Mouse (Mus musculus) forebrain, embryonic 12.5 days (tissue): ENCODE measurements at regions not wholly inside any gene's neighbourhood (a gene's known extent, or its start where the extent isn't known, plus 50 kb on each side); places are given as distances from the start of the nearest gene placed in this dataset.

Source experiments
- ATAC-seq: fragments of 200-750 bp; cut with Nextera tagmentation; 2 replicates; pipeline ENCODE4 v1.8.0; 2017; ENCODE audit warnings: moderate TSS enrichment; ENCODE audit not compliant: low FRiP score
- H3K27ac ChIP-seq: fragments of 300-500 bp; sonication (generic); 2 replicates; pipeline ENCODE4 v1.5.1; 2016; ENCODE audit warnings: mild to moderate bottlenecking
- H3K27me3 ChIP-seq: fragments of 300-500 bp; sonication (generic); 2 replicates; pipeline ENCODE4 v1.6.1; 2016; ENCODE audit warnings: mild to moderate bottlenecking
- H3K36me3 ChIP-seq: fragments of 300-500 bp; sonication (generic); replicated peaks from 2 replicates; pipeline ENCODE4 v1.6.1; 2016; ENCODE audit warnings: mild to moderate bottlenecking
- H3K4me1 ChIP-seq: fragments of 300-500 bp; sonication (generic); 2 replicates; pipeline ENCODE4 v1.6.1; 2016
- H3K4me2 ChIP-seq: fragments of 300-500 bp; sonication (generic); 2 replicates; pipeline ENCODE4 v1.6.1; 2016; ENCODE audit warnings: mild to moderate bottlenecking, moderate library complexity
- H3K4me3 ChIP-seq: fragments of 300-500 bp; sonication (generic); replicated peaks from 2 replicates; pipeline ENCODE4 v1.5.1; 2016; ENCODE audit warnings: mild to moderate bottlenecking
- H3K9ac ChIP-seq: fragments of 300-500 bp; sonication (generic); 2 replicates; pipeline ENCODE4 v1.6.1; 2016; ENCODE audit warnings: mild to moderate bottlenecking
- H3K9me3 ChIP-seq: fragments of 300-500 bp; sonication (generic); 2 replicates; pipeline ENCODE4 v1.6.1; 2016
- WGBS: fragments of 180-500 bp; shearing (Covaris S2); methylation state at CpG from one replicate; pipeline ENCODE4 v1.1.7; 2016; 5-methylcytosine and 5-hydroxymethylcytosine counted together

DNA sequence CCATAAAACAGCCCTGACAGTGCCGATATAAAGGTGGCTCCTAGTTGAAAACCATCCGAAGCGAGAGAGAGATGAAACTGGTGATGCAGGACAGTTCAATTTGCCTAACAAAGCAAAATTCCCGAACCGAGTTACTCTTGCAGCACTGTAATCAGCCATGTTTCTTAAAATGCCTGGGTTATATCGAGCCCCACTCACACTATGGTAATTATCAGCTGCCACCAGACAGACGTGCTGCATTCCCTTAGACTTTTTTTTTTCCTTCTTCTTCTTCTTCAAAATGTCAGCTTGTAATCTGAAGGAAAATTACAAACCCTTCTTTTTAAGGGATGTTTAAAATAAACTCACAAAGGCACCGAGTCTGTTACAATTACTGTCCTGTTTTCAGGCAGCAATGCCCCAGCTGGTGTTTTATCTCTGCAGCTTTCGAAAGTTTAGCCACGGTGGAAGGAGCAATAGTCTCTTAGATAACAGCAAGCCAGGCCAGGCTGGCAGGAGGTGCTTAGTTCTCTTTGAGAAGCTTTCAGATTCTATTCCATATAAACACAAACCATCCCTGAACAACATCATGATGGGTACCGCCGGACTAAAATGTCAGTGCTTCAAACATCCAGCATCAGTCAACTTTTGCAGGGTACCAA, 289.4 kb upstream of the Atp2b1 start:
- no peak overlapping the region for H3K27ac ChIP-seq
- H3K9ac ChIP-seq, result no peak overlapping the region
- no peaks in the 10 kb centered on the region for H3K36me3 ChIP-seq
- 76% methylated on average over 12 of the region's 12 CpGs for WGBS
- no peak overlapping the region for H3K4me3 ChIP-seq
- H3K9me3 ChIP-seq, result no peaks in the 10 kb centered on the region
- H3K4me2 ChIP-seq, result no peak overlapping the region
- no peak for ATAC-seq
- H3K27me3 ChIP-seq, result no peaks in the 10 kb centered on the region
- H3K4me1 ChIP-seq, result no peaks in the 10 kb centered on the region

DNA sequence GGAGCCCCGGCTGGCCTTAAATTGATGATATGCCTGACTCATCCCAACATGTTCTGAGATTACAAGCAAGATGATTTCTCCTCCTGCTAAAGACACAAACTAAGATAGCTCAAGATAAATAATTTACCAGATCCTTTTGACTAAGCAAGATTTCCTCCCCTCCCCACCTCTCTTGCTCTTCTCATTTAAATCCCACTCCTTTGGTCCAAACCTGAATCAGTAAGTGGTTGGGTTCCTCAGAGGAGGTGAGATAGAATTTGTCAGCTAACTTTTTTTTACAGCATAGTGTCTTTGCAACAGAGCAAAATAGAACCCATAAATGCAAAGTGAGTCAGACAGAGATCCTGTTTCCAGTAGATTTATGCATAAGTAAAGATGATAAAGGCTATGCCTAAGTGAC, 286.0 kb upstream of the Atp2b1 start:
- Histone ChIP-seq H3K36me3 (no peaks in the 10 kb centered on the region), H3K27ac (no peak overlapping the region), H3K27me3 (no peaks in the 10 kb centered on the region), H3K4me3 (no peak overlapping the region), H3K9me3 (no peaks in the 10 kb centered on the region), H3K4me1 (no peaks in the 10 kb centered on the region), H3K4me2 (no peak overlapping the region), H3K9ac (no peak overlapping the region)
- ATAC-seq, result no peak
- WGBS, result 94% methylated on average over 1 of the region's 1 CpGs

DNA sequence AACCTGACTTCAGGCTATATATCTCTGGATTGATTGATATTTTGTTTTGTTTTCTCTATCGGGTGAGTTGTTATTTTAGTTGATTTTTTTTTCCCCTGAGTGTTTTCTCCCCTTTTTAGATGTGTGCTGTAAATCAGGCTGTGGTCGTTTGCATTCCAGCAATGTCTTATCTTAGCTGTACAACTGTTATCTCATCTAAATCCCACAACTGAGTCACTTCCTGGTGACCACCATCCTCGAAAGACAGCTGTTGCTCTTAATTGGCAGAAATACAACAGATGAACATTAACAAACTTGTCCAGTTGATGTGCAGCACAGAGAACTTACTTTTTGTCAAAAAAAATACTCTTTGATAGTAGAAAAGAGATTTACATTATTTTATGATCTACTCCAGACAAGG, 285.0 kb upstream of the Atp2b1 start:
- Histone ChIP-seq H3K4me3 (no peak overlapping the region), H3K9me3 (no peaks in the 10 kb centered on the region), H3K27ac (no peak overlapping the region), H3K4me2 (no peak overlapping the region), H3K4me1 (no peaks in the 10 kb centered on the region), H3K27me3 (no peaks in the 10 kb centered on the region), H3K9ac (no peak overlapping the region), H3K36me3 (no peaks in the 10 kb centered on the region)
- no peak for ATAC-seq
- WGBS, result 78% methylated on average over 3 of the region's 3 CpGs

DNA sequence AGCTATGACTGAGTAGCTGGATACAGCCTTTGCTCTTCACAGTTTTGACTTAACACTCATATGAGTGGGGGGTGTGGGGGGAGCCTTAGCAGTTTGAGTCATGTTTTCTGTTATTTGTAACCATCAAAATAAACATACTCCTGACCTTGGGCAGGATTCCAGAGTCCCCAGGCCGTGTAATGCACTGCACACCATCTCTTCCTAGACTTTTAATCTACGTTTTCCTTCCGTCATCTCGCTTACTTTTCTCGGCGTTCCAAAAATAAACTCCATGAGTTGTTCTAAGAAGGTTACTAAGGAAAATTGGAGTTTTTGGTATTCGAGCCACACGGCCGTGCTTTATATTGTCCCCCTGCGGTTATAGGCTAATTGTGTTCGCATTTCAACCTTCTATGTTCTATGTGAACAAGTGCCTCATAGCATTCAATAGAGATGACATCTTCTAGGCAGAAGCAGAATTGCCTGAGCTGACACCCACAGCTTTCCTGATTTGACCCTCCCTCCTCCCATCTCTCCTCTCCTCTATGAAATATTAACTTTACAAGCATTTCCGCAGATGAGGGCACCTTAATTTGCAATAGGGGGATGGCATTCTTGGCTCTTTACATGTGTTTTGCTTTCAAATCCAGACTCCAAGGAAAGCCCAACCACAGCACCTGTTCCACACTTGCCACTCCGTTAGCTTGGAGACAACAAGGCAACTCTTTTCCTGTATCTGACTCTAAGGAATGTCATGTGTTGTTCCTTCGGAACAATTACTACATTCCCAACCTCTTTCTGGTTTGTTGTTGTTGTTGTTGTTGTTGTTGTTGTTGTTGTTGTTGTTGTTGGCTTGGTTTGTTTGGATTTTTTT, 276.2 kb upstream of the Atp2b1 start:
- H3K27me3 ChIP-seq, result no peaks in the 10 kb centered on the region
- H3K9ac ChIP-seq, result no peak overlapping the region
- no peaks in the 10 kb centered on the region for H3K4me1 ChIP-seq
- WGBS, result 84% methylated on average over 14 of the region's 14 CpGs
- no peaks in the 10 kb centered on the region for H3K36me3 ChIP-seq
- H3K4me2 ChIP-seq, result no peak overlapping the region
- ATAC-seq, result no peak
- H3K27ac ChIP-seq, result no peak overlapping the region
- H3K9me3 ChIP-seq, result no peaks in the 10 kb centered on the region
- no peak overlapping the region for H3K4me3 ChIP-seq

DNA sequence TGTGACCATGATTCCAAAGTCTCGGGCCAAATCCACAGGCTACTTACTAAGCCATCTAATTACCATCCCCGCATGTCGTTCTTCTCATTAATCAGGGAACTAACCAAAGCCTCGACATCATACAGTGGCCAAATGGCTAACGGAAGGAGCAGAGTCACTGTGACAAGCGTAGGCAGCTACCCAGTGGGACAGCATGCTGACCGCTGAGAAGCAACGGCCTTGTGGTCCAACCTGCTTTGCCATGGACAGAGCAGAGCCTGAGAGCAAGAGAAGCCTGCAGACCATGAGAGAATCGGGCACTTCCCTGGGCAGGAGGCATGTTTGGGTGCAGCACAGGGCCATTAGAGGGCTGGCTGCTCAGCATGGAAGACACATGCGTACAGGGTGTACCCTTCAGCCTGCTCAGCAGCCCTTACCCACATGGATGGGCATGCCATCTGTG, 268.5 kb upstream of the Atp2b1 start:
- no peak overlapping the region for H3K27ac ChIP-seq
- no peaks in the 10 kb centered on the region for H3K9me3 ChIP-seq
- no peaks in the 10 kb centered on the region for H3K36me3 ChIP-seq
- no peak overlapping the region for H3K4me3 ChIP-seq
- no peak overlapping the region for H3K4me2 ChIP-seq
- 83% methylated on average over 10 of the region's 10 CpGs for WGBS
- ATAC-seq, result no peak
- H3K9ac ChIP-seq, result no peak overlapping the region
- H3K27me3 ChIP-seq, result no peaks in the 10 kb centered on the region
- H3K4me1 ChIP-seq, result 0 out of 2 replicates have a peak, but pooled peaks cover 2% of the 10 kb centered on the region

DNA sequence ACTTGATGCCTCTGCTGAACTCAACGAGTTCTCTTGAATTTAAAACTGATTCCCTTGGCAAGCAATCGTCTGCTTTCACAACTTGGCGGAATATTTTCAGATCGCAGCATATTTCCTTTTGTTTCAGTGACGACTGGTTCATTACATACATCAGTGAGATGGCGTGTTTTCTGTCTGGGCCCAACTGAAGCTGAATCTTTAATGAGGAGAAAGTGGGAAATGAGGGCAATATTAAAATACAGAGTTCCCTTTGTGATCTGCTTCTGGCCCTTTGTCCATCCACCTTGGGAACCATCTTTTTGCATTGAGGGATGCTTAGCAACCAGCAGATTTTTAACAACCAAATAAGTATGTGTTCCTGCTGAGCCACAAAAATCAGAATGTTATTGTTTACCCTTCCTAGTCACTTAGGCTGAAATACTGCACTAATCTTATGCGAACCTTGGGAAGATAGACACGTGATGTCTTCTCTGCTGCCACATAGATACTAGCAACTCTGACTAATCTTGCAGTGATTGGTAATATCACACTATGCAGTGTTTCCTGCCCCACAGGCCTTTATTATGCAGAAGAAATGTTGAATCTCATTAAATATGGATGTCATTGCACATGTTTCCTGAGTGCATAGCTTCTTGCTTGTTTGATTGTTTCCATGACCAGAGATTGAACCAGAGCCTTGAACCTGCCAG, 267.8 kb upstream of the Atp2b1 start:
- Histone ChIP-seq H3K36me3 (no peaks in the 10 kb centered on the region), H3K4me3 (no peak overlapping the region), H3K4me2 (no peak overlapping the region), H3K9me3 (no peaks in the 10 kb centered on the region), H3K27me3 (no peaks in the 10 kb centered on the region), H3K27ac (no peak overlapping the region), H3K9ac (no peak overlapping the region), H3K4me1 (0 out of 2 replicates have a peak, but pooled peaks cover 2% of the 10 kb centered on the region)
- ATAC-seq, result no peak
- WGBS, result 60% methylated on average over 8 of the region's 8 CpGs

DNA sequence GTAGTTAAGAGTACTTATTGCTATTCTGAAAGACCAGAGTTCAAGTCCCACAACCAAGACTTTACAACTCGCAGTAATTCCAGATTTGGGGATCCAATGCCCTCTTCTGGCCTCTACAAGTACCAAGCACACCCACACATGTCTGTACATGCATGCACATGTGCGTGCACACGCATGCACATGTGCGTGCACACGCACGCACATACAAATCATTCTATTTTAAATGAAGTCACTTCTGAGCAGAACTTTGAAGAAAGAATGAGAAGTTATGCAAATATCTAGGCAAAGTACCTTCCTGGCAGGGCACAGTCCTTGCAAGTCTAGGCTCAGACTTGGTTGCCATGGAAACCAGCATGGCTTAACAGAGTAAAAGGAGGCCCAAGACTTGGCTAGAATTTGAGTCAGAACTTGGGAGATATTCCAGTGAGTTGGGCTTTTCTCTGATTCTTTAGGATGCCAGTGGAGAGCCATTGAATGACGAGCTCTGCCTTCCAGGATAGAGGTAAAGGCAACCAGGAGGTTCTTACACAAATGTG, 265.4 kb upstream of the Atp2b1 start:
- H3K9ac ChIP-seq, result no peak overlapping the region
- H3K4me3 ChIP-seq, result no peak overlapping the region
- no peak overlapping the region for H3K27ac ChIP-seq
- H3K4me2 ChIP-seq, result no peak overlapping the region
- ATAC-seq, result no peak
- H3K36me3 ChIP-seq, result no peaks in the 10 kb centered on the region
- H3K9me3 ChIP-seq, result no peaks in the 10 kb centered on the region
- H3K4me1 ChIP-seq, result 0 out of 2 replicates have a peak, but pooled peaks cover 2% of the 10 kb centered on the region
- WGBS, result 91% methylated on average over 7 of the region's 7 CpGs
- no peaks in the 10 kb centered on the region for H3K27me3 ChIP-seq

DNA sequence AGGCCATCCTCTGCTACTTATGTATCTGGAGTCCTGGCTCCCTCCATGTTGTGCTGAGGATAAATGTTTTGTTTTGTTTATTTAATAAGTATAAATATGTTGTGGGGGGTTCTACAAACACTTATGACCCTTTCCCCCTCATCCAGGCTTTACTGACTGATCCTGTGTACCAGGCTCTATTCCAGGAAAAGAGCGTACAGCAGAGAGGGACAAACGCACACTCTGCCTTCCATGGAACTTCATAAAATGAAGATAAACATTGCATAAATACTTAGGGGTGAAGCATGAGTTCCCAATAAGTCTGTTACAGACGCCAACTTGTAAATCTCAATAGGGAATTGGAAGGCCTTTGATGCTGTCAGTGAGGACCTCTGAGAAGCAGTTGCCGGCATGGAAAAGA, 263.7 kb upstream of the Atp2b1 start:
- 97% methylated on average over 4 of the region's 4 CpGs for WGBS
- ATAC-seq, result no peak
- H3K36me3 ChIP-seq, result no peaks in the 10 kb centered on the region
- no peaks in the 10 kb centered on the region for H3K9me3 ChIP-seq
- H3K9ac ChIP-seq, result no peak overlapping the region
- no peak overlapping the region for H3K4me3 ChIP-seq
- no peaks in the 10 kb centered on the region for H3K27me3 ChIP-seq
- H3K4me1 ChIP-seq, result 0 out of 2 replicates have a peak, but pooled peaks cover 2% of the 10 kb centered on the region
- H3K4me2 ChIP-seq, result no peak overlapping the region
- H3K27ac ChIP-seq, result no peak overlapping the region

DNA sequence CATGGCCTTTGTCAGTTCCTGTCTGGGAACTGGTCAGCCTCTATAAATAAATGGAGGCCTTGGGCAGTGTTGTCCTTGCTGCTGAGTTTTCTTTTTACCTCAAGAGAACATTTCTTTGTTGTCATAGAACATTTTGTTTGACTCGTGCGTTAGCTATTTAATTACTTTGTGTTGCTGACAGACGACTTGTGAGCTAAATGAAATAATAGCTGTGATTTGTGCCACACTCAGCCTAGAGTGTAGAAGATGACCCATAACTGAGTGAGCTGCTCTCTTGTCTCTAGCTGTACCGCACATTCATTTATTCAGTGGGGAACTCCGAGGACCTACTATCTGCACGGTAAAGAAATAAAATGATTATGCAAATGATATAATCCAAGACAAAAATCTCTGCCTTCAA, 263.1 kb upstream of the Atp2b1 start:
- Histone ChIP-seq H3K27me3 (no peaks in the 10 kb centered on the region), H3K9me3 (no peaks in the 10 kb centered on the region), H3K27ac (no peak overlapping the region), H3K4me1 (0 out of 2 replicates have a peak, but pooled peaks cover 2% of the 10 kb centered on the region), H3K36me3 (no peaks in the 10 kb centered on the region), H3K4me2 (no peak overlapping the region), H3K4me3 (no peak overlapping the region), H3K9ac (no peak overlapping the region)
- no peak for ATAC-seq
- 85% methylated on average over 6 of the region's 6 CpGs for WGBS

DNA sequence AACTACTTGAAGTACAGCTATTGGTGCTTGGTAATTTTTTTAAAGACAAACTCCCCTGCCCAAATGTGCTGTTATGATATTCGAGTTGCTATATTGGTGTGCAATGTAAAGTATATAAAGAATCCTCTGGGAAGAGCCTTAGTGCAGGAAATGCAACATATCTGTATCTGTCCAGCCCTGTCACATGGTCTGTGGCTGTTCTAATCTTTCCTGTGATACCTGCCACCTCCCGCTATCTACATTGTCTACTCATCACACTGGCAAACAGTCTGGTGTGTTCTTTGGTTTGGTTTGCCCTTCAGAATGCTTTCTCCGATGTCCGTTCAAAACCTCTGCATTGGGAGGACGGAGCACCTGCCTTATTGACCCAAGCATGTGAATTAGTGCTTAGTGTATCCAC, 262.6 kb upstream of the Atp2b1 start:
- Histone ChIP-seq H3K4me2 (no peak overlapping the region), H3K4me1 (no peaks in the 10 kb centered on the region), H3K9ac (no peak overlapping the region), H3K9me3 (no peaks in the 10 kb centered on the region), H3K27me3 (no peaks in the 10 kb centered on the region), H3K4me3 (no peak overlapping the region), H3K36me3 (no peaks in the 10 kb centered on the region), H3K27ac (no peak overlapping the region)
- ATAC-seq, result no peak
- WGBS, result 92% methylated on average over 5 of the region's 5 CpGs

DNA sequence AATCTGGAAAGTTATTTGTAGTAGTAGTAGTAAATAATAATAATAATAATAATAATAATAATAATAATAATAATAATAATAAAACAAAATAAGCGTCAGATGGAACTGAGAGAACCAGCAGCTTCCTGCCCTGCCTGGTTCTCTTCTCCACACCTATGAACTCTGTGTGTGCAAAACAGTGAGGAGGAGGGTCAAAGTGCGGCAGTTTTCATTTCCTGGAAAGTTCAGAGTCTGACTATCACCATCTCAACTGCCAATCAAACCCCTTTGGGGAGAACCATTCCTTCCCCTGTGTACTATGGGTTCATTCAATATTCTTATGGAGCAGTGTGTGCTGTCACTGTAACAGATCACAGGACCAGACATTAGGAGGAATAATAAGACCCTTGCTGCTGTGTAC, 262.1 kb upstream of the Atp2b1 start:
- ATAC-seq, result no peak
- Histone ChIP-seq H3K36me3 (no peaks in the 10 kb centered on the region), H3K4me1 (no peaks in the 10 kb centered on the region), H3K9ac (no peak overlapping the region), H3K4me3 (no peak overlapping the region), H3K27ac (no peak overlapping the region), H3K4me2 (no peak overlapping the region), H3K27me3 (no peaks in the 10 kb centered on the region), H3K9me3 (no peaks in the 10 kb centered on the region)
- WGBS, result 98% methylated on average over 2 of the region's 2 CpGs

DNA sequence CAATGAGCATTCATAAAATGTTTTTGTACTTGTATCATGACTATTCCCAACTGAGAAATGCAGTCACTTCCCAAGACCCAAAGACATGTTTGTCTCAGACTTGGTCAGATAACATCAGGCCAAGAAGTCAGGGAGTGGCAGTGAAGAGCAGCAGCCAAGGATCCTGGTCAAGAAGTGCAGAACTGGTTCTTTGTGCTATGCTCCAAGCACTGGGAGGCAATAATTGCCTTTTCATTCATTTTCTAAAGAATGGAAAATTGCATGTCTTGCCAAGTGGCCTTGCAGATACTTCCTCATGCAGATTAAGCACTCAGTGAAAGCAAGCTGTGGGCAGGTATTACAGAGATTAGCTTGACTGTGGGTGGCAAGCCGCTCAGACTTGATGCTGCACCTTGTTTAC, 253.5 kb upstream of the Atp2b1 start:
- no peaks in the 10 kb centered on the region for H3K27me3 ChIP-seq
- H3K9ac ChIP-seq, result no peak overlapping the region
- 11% methylated on average over 1 of the region's 1 CpGs for WGBS
- no peak overlapping the region for H3K4me3 ChIP-seq
- H3K4me1 ChIP-seq, result no peaks in the 10 kb centered on the region
- no peaks in the 10 kb centered on the region for H3K9me3 ChIP-seq
- no peak for ATAC-seq
- H3K4me2 ChIP-seq, result no peak overlapping the region
- H3K27ac ChIP-seq, result no peak overlapping the region
- H3K36me3 ChIP-seq, result no peaks in the 10 kb centered on the region
